Comparison of ENCODE assay signal across 18 mouse cellular contexts in the genomic region with DNA sequence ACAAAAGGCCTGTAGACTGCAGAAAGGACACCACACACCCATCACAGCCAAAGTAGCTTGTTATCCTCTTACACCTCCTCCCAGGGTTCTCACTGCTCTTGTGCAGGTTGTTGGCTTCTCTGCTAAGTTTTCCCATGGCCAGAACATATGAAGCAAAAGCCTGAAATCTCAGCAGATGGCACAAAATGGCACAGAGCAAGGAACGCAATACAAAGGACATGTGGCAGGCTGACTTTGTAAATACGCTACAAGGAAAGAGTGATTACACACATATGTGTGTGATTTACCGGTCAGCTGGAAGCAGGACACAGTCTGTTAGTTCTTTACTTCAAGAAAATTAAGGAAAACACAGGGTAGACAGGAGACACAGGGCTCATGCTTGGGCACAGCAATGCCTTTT.
DNase-seq lines count a peak whose midpoint lies in the region; ATAC-seq and TF ChIP-seq lines count a peak whose summit lies in the region.
"Had no signal": no experiment of that assay in that cellular context is flagged by ENCODE, and none has a peak within 500 bp of the region (broad histone marks: within the 10 kb centered on the region; RNA-seq: fewer than 3 reads in every experiment).

No protein-coding gene starts in this region.

- no peak overlapping the region for H3K27ac ChIP-seq in forebrain, embryonic 14.5 days (ENCODE audit: low read depth, low read length)
- H3K27ac ChIP-seq in forebrain, embryonic 10.5 days, result no peak overlapping the region
- H3K27ac ChIP-seq in midbrain, embryonic 11.5 days (ENCODE audit: low read depth, low read length), result no peak overlapping the region
- no peak overlapping the region for H3K27ac ChIP-seq in midbrain, embryonic 10.5 days (replicated peaks)
- H3K27ac ChIP-seq in forebrain, postnatal 0 days (ENCODE audit: low read depth, low read length), result no peak overlapping the region
- H3K27ac ChIP-seq: embryonic facial prominence, embryonic 13.5 days; heart, adult 2 months; heart, embryonic 15.5 days; liver, embryonic 15.5 days; macrophage had no signal

- peak; percentile 60; the same call in 1 of the 2 replicates for ATAC-seq in forebrain, embryonic 14.5 days
- ATAC-seq in midbrain, embryonic 11.5 days (ENCODE audit: low FRiP score), result no peak
- peak; percentile 66; the same call in 1 of the 2 replicates for ATAC-seq in forebrain, postnatal 0 days

- DNase-seq in forebrain, embryonic 14.5 days (ENCODE audit: low spot score), result peak; percentile 56
- DNase-seq in forebrain, embryonic 10.5 days (ENCODE audit: extremely low spot score, low spot score), result no peak
- peak; percentile 59 for DNase-seq in midbrain, embryonic 11.5 days (ENCODE audit: low spot score, missing footprints)
- DNase-seq in midbrain, embryonic 10.5 days (ENCODE audit: low spot score), result no peak
- peak; percentile 48 for DNase-seq in cerebellum, adult 9-10 months
- peak; percentile 34 for DNase-seq in forebrain, postnatal 0 days
- DNase-seq in heart, adult 8-10 months (ENCODE audit: low spot score), result no peak
- DNase-seq: gastrocnemius, postnatal 25 days; heart, adult 2 months; kidney, postnatal 36 days; midbrain, embryonic 14.5 days; spleen, adult 18-20 months; thymus, postnatal 25 days had no signal

- 69% methylated on average over 3 of the region's 3 CpGs for WGBS in forebrain, embryonic 14.5 days
- 75% methylated on average over 3 of the region's 3 CpGs for WGBS in forebrain, embryonic 10.5 days
- 87% methylated on average over 3 of the region's 3 CpGs for WGBS in midbrain, embryonic 11.5 days
- WGBS in midbrain, embryonic 10.5 days, result 89% methylated on average over 3 of the region's 3 CpGs
- WGBS in forebrain, postnatal 0 days, result 62% methylated on average over 3 of the region's 3 CpGs

- no peaks in the 10 kb centered on the region for H3K27me3 ChIP-seq in forebrain, embryonic 14.5 days (replicated peaks; ENCODE audit: control insufficient read depth, insufficient read depth, low read length)
- H3K27me3 ChIP-seq in forebrain, embryonic 10.5 days (ENCODE audit: poor library complexity, severe bottlenecking), result no peaks in the 10 kb centered on the region
- H3K27me3 ChIP-seq in midbrain, embryonic 11.5 days (ENCODE audit: control insufficient read depth, insufficient read depth, low read length), result no peaks in the 10 kb centered on the region
- no peaks in the 10 kb centered on the region for H3K27me3 ChIP-seq in midbrain, embryonic 10.5 days (ENCODE audit: low read depth, poor library complexity, severe bottlenecking)
- no peaks in the 10 kb centered on the region for H3K27me3 ChIP-seq in forebrain, postnatal 0 days (ENCODE audit: insufficient read depth, low read length)
- H3K27me3 ChIP-seq: embryonic facial prominence, embryonic 13.5 days; heart, embryonic 15.5 days; liver, embryonic 15.5 days had no signal

- no peaks in the 10 kb centered on the region for H3K9me3 ChIP-seq in forebrain, embryonic 14.5 days (replicated peaks; ENCODE audit: control insufficient read depth, low read length)
- H3K9me3 ChIP-seq in forebrain, embryonic 10.5 days, result no peaks in the 10 kb centered on the region
- no peaks in the 10 kb centered on the region for H3K9me3 ChIP-seq in midbrain, embryonic 11.5 days (ENCODE audit: control insufficient read depth, low read length)
- H3K9me3 ChIP-seq in midbrain, embryonic 10.5 days (replicated peaks), result no peaks in the 10 kb centered on the region
- H3K9me3 ChIP-seq in forebrain, postnatal 0 days (ENCODE audit: low read length), result no peaks in the 10 kb centered on the region
- H3K9me3 ChIP-seq: embryonic facial prominence, embryonic 13.5 days; heart, embryonic 15.5 days; liver, embryonic 15.5 days had no signal

- TF ChIP-seq CTCF in forebrain, postnatal 0 days (IDR thresholded peaks at IDR 0.05; ENCODE audit: low read depth), result no peak

- no peak overlapping the region for H3K4me2 ChIP-seq in forebrain, embryonic 14.5 days (ENCODE audit: low read length)
- H3K4me2 ChIP-seq in midbrain, embryonic 11.5 days, result no peak overlapping the region
- H3K4me2 ChIP-seq in forebrain, postnatal 0 days (ENCODE audit: low read depth), result no peak overlapping the region
- H3K4me2 ChIP-seq: embryonic facial prominence, embryonic 13.5 days; heart, embryonic 15.5 days; liver, embryonic 15.5 days had no signal

- peaks cover under 1% of the 10 kb centered on the region; the same call in 1 of the 2 replicates for H3K4me1 ChIP-seq in forebrain, embryonic 14.5 days (ENCODE audit: control insufficient read depth, insufficient read depth, low read length)
- H3K4me1 ChIP-seq in forebrain, embryonic 10.5 days, result no peaks in the 10 kb centered on the region
- no peaks in the 10 kb centered on the region for H3K4me1 ChIP-seq in midbrain, embryonic 11.5 days (ENCODE audit: control insufficient read depth, insufficient read depth, low read length)
- H3K4me1 ChIP-seq in midbrain, embryonic 10.5 days, result no peaks in the 10 kb centered on the region
- H3K4me1 ChIP-seq in forebrain, postnatal 0 days (ENCODE audit: insufficient read depth), result 0 out of 2 replicates have a peak, but pooled peaks cover under 1% of the 10 kb centered on the region
- H3K4me1 ChIP-seq: embryonic facial prominence, embryonic 13.5 days; heart, embryonic 15.5 days; liver, embryonic 15.5 days had no signal

- H3K4me3 ChIP-seq in forebrain, embryonic 14.5 days (ENCODE audit: low read depth, low read length), result no peak overlapping the region
- H3K4me3 ChIP-seq in forebrain, embryonic 10.5 days, result no peak overlapping the region
- no peak overlapping the region for H3K4me3 ChIP-seq in midbrain, embryonic 11.5 days (ENCODE audit: low read depth, low read length)
- no peak overlapping the region for H3K4me3 ChIP-seq in midbrain, embryonic 10.5 days
- no peak overlapping the region for H3K4me3 ChIP-seq in forebrain, postnatal 0 days (ENCODE audit: low read depth, low read length)
- H3K4me3 ChIP-seq: embryonic facial prominence, embryonic 13.5 days; heart, adult 2 months; heart, embryonic 15.5 days; liver, embryonic 15.5 days; myocyte had no signal

- no peak overlapping the region for H3K9ac ChIP-seq in forebrain, embryonic 14.5 days (ENCODE audit: low read length)
- no peak overlapping the region for H3K9ac ChIP-seq in midbrain, embryonic 11.5 days (ENCODE audit: low read length)
- H3K9ac ChIP-seq in forebrain, postnatal 0 days, result no peak overlapping the region
- H3K9ac ChIP-seq: embryonic facial prominence, embryonic 13.5 days; heart, embryonic 15.5 days; liver, embryonic 15.5 days had no signal

- H3K36me3 ChIP-seq in forebrain, embryonic 14.5 days (ENCODE audit: control insufficient read depth, insufficient read depth, low read length), result no peaks in the 10 kb centered on the region
- no peaks in the 10 kb centered on the region for H3K36me3 ChIP-seq in forebrain, embryonic 10.5 days (replicated peaks)
- H3K36me3 ChIP-seq in midbrain, embryonic 11.5 days (ENCODE audit: control insufficient read depth, insufficient read depth, low read length), result no peaks in the 10 kb centered on the region
- no peaks in the 10 kb centered on the region for H3K36me3 ChIP-seq in midbrain, embryonic 10.5 days
- H3K36me3 ChIP-seq in forebrain, postnatal 0 days (ENCODE audit: insufficient read depth), result no peaks in the 10 kb centered on the region
- H3K36me3 ChIP-seq: embryonic facial prominence, embryonic 13.5 days; heart, embryonic 15.5 days; liver, embryonic 15.5 days had no signal

Comparison
In these comparisons a context has a peak if more than half of its experiments do, and no peak if none do; other contexts are left out.
1. DNase-seq: peak in forebrain, embryonic 14.5 days (single experiment), midbrain, embryonic 11.5 days (single experiment), cerebellum, adult 9-10 months (single experiment) and forebrain, postnatal 0 days (single experiment); none in forebrain, embryonic 10.5 days (single experiment), midbrain, embryonic 10.5 days (single experiment) and heart, adult 8-10 months (single experiment).